Mouse (Mus musculus) right cerebral cortex, postnatal 10 days (tissue): Measurements from ENCODE around the gene Spag8.

ENCODE experiments used
- DNase-seq, 2 experiments: peaks; one replicate each; pipeline ENCODE4 v3.0.0; 2021; ENCODE audit warnings: low spot score in 2 of 2

Spag8 gene

DNA sequence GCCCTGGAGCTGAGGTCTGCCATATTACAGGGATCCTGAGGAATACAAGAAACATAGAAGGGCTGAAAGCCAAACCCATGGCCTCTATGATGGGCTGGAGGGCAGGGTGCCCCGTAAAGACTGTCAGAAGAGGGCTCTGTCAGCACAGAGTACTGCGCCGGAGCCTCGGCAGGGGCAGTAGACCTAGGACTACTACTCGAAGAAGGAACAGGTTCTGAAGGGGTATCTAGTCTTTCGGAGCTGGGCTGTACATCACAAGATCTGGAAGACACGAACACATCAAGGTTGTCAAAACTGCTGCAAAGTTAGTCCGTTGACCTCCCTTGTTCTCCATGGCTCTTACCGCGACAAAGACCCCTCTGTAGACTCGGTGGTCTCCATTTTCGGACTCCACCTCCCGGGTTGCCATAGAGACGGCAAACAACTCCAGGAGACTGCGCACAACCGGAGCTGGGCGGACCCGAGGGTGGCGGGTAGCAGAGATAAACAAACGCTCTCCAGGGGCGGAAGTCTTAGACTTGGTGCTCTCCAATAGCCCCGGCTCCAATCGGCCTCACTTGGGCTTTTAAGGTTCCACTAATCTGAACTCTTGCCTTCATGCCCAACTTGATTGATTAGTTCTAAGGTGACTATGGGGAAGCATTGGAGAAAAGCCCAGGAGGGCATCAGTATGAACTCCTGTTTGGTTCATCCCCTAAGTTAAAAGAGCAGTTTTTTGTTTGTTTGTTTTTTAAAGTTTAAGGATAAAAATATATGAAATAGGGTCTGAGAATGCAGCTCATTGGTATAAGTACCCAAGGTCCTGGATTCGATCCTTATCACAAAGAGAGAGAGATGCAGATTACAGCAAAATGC lies at the start of gene Spag8:
Gene Spag8 (minus strand): TSS at position 434 of the 855 bp plus-strand sequence.
- DNase-seq, result peak; percentile 81 to 84

DNA sequence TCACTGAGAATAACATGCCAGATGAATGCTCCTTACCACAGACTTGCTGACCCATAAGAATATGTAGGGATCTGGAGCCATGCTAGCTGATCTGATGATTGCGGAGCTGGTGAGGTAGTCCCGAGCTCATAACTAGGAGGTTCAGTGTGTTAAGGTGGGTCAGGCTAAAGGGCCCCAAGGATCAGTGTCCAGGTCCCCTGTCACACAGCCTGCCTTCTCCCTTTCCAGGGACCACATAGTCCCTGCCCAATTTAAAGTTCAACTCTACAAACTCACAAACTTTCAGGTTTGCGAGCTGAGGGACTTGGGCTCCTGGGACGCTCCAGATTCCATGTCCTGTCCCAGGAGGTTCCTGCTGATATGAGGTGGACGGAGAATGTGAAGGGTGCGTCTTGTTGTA lies 47.3 kb upstream of the Spag8 start, which contains the start of gene Olfr70:
Gene Olfr70 (minus strand): TSS at position 101 of the 400 bp plus-strand sequence.
- DNase-seq, result no peak

DNA sequence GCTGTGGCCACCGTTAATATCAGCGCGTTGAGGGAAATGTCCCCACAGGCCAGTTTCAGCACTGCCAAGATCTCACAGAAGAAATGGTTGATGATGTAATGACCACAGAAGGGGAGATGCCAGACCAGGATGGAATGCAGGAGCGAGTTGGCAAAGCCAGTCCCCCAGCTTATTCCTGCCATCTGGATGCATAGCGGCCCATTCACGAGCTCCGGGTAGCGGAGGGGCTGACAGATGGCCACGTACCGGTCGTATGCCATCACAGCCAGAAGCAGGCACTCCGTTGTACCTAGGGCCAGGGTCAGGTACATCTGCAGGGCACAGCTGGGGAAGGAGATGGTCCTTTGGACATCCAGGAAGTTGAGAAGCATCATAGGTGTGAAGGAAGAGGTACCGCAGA lies 43.2 kb upstream of the Spag8 start:
- DNase-seq, result no peak

DNA sequence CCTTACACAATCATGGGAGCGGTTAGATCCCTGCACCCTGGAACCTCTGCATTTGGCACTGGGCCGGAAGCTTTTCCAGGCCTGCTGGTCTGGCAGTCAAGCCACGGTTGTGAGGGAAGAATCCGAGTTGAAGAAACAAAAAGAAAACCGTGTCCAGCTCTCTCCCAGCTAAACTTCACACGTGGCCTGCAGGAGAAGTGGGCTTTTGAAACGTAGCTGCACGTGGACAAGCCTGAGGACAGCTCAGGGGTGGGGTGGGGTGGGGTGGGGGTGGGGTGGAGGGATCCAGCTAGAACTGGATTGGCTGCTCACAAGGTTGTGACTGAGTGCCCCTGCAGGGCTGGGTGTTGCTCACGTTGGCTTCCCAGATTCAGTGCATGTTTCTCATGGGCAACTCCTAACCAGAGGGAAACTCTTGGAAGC lies 41.9 kb upstream of the Spag8 start:
- no peak for DNase-seq

GRCm38 (mm10) chr4:43694439-43695248 lies 41.2 kb upstream of the Spag8 start:
- DNase-seq, result no peak

DNA sequence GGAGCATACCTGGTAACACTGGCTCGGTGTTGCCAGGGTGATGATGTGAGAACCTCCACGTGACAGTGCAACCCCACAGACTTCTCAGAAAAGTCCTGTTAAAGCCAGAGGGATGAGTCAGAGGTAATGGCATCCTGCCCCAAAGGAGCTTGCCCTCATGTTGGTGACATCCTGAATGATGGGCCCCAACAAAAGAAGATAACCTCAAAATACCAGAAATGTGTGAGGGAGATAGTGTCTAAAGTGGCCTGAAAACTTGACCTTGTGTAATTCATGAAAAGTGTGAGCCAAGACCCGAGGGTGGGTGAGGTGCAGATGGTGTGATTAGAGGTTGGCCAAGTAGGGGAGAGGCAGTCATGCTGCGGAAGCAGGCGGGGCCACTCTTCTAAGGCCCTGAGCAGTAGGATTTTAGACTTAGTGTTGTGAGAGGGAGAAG lies 40.4 kb upstream of the Spag8 start:
- no peak for DNase-seq

- DNase-seq, result peak in 1 of 2 experiments; percentile 16
These were observed 37.6 kb upstream of the Spag8 start for GRCm38 (mm10) chr4:43691026-43691425.

GRCm38 (mm10) chr4:43690021-43690420 lies 36.6 kb upstream of the Spag8 start:
- peak in 1 of 2 experiments; percentile 57 for DNase-seq

GRCm38 (mm10) chr4:43679416-43680043 lies 26.1 kb upstream of the Spag8 start:
- DNase-seq, result no peak

DNA sequence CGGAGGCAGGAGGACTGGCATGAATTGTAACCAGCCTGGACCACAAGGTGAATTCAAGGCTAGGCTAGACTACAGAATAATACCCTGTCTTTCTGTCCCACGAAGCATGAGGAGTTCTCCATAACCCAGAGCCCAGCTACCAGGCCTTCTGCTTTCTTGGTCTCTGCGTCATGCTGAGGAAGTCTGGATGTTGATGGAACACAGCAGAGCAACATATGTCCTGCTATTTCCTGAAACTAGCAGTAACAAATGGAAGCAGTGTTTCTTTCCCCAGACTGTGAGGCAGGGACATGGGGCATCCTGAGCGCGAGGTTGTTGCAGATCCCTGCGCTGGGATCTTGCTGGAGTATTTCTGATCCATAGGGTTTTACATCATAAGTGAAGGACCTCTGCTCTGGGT lies 25.1 kb upstream of the Spag8 start:
- DNase-seq, result no peak

DNA sequence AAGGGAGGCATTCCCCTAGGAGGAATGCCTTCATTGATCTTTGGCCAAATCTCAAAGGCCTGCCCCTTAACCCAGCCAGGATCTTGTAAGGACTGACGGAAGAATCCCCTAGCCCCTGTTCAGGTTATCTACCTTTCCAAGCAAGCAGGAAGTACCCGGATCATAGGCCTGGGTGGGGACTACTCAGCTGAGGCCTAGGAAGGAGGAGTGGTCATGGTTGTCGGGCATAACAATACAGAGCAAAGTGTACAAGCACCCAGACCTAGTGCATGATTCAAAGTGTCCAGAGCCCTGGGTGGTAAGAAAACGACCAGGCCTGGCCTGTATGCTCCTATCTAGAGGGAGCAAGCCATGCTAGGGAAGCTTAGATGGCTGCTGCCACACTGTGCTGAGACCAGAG lies 22.2 kb upstream of the Spag8 start:
- DNase-seq, result no peak

GRCm38 (mm10) chr4:43674974-43675373 lies 21.6 kb upstream of the Spag8 start:
- no peak for DNase-seq

GRCm38 (mm10) chr4:43673703-43674102 lies 20.3 kb upstream of the Spag8 start:
- DNase-seq, result no peak

GRCm38 (mm10) chr4:43672070-43672469 lies 18.7 kb upstream of the Spag8 start:
- peak; percentile 86 to 93 for DNase-seq

DNA sequence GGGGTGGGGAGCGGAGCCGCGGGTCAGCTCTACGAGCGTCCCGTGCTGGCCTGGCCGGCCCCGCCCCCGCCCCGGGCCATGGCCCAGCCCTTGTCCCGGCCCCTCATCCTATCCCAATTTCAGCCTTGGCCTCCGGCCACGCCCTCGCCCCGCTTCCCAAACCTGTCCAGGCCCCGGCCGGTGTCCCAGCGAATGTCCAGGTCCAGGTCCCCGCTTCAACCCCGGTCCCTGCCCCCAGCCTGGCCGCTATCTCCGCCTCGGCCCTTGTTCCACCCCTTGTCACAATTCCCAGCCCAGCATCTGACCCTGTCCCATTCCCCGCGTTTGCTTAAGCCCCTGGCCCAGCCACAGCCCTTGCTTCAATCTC lies 16.0 kb upstream of the Spag8 start:
- DNase-seq, result peak; percentile 69 to 74

DNA sequence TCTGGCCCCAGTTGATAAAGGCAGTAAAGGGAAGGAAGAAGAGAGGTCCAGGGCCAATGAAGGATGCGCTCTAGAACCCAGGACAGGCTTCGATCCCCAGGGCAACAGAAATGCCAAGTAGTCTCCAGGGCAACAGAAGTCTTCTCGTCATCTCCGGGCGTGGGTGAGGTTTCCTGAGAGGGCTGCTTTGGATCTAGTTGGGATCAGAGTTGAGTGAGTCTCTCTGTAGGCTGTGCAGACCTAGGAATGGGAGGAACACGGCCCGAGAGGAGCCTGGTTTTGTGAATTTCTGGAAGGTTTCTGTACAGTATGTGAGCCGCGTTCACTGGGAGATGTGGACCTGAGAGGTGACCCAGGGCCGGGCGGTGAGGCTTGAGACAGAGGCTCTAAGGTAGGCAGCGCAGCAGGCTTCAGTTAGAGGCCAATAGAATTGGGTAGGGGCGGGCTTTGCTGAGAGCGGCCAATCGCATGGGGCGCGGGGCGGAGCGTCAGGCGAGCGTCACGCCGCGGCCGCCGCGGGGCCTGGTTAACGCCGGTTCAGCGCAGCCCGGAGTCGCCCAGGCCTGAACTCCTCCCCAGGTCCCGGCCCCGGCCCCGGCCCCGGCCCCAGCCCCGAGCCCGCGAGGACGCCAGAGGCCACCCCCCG lies 15.5 kb upstream of the Spag8 start, which contains the start of the genes Tmem8b and Fam221b:
Gene Tmem8b (plus strand): TSS at position 190 of the 646 bp plus-strand sequence.
Gene Fam221b (minus strand): TSS at position 364 of the 646 bp plus-strand sequence.
- peak; percentile 93 to 95 for DNase-seq

DNA sequence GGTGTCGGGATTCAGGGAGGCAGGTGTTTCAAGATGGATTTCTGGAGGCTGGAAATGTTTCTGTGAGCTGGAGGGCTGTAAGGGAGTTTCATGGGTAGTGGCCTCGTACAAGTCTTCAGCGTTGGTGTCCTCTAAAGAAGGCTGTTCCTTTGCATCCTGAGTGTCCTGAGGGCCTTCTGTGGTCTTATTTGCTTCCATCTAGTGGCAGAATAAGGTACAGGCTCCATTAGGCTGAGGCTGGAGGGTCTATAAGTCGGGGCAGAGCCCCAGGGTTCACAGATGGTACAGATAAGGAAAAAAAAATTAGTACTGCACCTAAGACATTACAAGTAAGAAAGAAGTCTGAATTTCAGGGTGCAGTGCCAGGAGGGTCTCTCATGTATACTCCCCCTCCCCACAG lies 13.0 kb upstream of the Spag8 start:
- DNase-seq, result no peak

DNA sequence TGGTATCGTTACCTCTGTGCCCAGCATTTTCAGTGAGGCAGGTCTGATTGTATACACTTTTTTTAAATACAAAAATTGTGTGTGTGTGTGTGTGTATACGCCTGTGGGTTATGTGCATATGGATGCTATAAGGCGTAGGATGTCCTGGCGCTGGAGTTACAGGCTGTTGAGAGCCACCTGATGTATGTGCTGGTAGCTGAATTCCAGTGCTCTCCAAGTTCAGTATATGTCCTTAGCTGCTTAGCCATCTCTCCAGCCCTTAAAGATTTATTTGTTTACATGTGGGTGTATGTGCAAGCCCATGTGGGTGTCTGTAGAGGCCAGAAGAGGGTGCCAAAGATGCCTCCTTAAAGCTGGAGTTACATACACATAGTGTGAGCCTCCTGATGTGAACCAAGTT lies 3.8 kb upstream of the Spag8 start:
- no peak for DNase-seq

GRCm38 (mm10) chr4:43656339-43657109 lies 3.1 kb upstream of the Spag8 start, which contains the start of gene Hint2:
Gene Hint2 (minus strand): TSS chr4:43656466.
- peak; percentile 97 to 98 for DNase-seq

- no peak for DNase-seq
These were observed 2.4 kb upstream of the Spag8 start for GRCm38 (mm10) chr4:43655656-43656338.
